Mouse (Mus musculus) heart, embryonic 10.5 days (tissue): ENCODE data around the gene Cab39. TPM values are rescaled to one million over a fixed set of nuclear protein-coding genes. Genes with fewer than 3 reads are reported as not detected.
A peak's percentile ranks its signal among the peaks of the same experiment; 100 is the strongest.

Source experiments
- DNase-seq: peaks from one replicate; pipeline ENCODE4 v3.0.0-alpha.2; 2017; ENCODE audit warnings: low spot score
- H3K27ac ChIP-seq: fragments of 300-500 bp; sonication (generic); 2 replicates; pipeline ENCODE4 v1.5.1; 2016; ENCODE audit warnings: mild to moderate bottlenecking
- H3K27me3 ChIP-seq: fragments of 300-500 bp; sonication (generic); 2 replicates; pipeline ENCODE4 v1.6.1; 2016; ENCODE audit warnings: mild to moderate bottlenecking; ENCODE audit not compliant: poor library complexity, insufficient read depth, severe bottlenecking
- H3K36me3 ChIP-seq: fragments of 300-500 bp; sonication (generic); 2 replicates; pipeline ENCODE4 v1.6.1; 2016; ENCODE audit warnings: mild to moderate bottlenecking, moderate library complexity
- H3K4me1 ChIP-seq: fragments of 300-500 bp; sonication (generic); 2 replicates; pipeline ENCODE4 v1.6.1; 2016; ENCODE audit warnings: mild to moderate bottlenecking
- H3K4me3 ChIP-seq: fragments of 300-500 bp; sonication (generic); 2 replicates; pipeline ENCODE4 v1.5.1; 2016; ENCODE audit warnings: mild to moderate bottlenecking, moderate library complexity
- H3K9me3 ChIP-seq: fragments of 300-500 bp; sonication (generic); 2 replicates; pipeline ENCODE4 v1.6.1; 2016; ENCODE audit warnings: mild to moderate bottlenecking, moderate library complexity
- WGBS: fragments of 180-500 bp; shearing (Covaris S2); methylation state at CpG from one replicate; pipeline ENCODE4 v1.1.7; 2016; 5-methylcytosine and 5-hydroxymethylcytosine counted together
- polyA plus RNA-seq: library from polyadenylated mRNA; unstranded; fragments of >200 nt; fragmentation: Nextera tagmentation; extraction: Ambion mirVana; gene quantifications from 2 replicates; pipeline ENCODE4 v1.2.1, GENCODE M21; 2016

Gene Cab39
- polyA plus RNA-seq, 1 experiment from 2014 or later = 31.6 TPM

- no peaks in the 10 kb centered on the region for H3K36me3 ChIP-seq
- no peaks in the 10 kb centered on the region for H3K27me3 ChIP-seq
- H3K27ac ChIP-seq = no peak overlapping the region
- WGBS = 71% methylated on average over 4 of the region's 4 CpGs
- no peak for DNase-seq
- no peaks in the 10 kb centered on the region for H3K9me3 ChIP-seq
- H3K4me1 ChIP-seq = no peaks in the 10 kb centered on the region
- H3K4me3 ChIP-seq = no peak overlapping the region
These were observed 28.9 kb upstream of the Cab39 start for GRCm38 (mm10) chr1:85764291-85764690.

GRCm38 (mm10) chr1:85766120-85766519 is 27.1 kb upstream of the Cab39 start:
- Histone ChIP-seq H3K9me3 (no peaks in the 10 kb centered on the region), H3K4me3 (no peak overlapping the region), H3K36me3 (no peaks in the 10 kb centered on the region), H3K27ac (no peak overlapping the region), H3K27me3 (no peaks in the 10 kb centered on the region), H3K4me1 (no peaks in the 10 kb centered on the region)
- no peak for DNase-seq
- WGBS = 81% methylated on average over 3 of the region's 3 CpGs

- Histone ChIP-seq H3K36me3 (no peaks in the 10 kb centered on the region), H3K27ac (no peak overlapping the region), H3K9me3 (no peaks in the 10 kb centered on the region), H3K4me3 (no peak overlapping the region), H3K27me3 (no peaks in the 10 kb centered on the region), H3K4me1 (no peaks in the 10 kb centered on the region)
- DNase-seq = no peak
- 25% methylated on average over 1 of the region's 1 CpGs for WGBS
These were observed 25.5 kb upstream of the Cab39 start for GRCm38 (mm10) chr1:85767754-85768153.

GRCm38 (mm10) chr1:85771976-85772375 is 21.3 kb upstream of the Cab39 start:
- DNase-seq = no peak
- Histone ChIP-seq H3K27ac (no peak overlapping the region), H3K4me1 (no peaks in the 10 kb centered on the region), H3K9me3 (no peaks in the 10 kb centered on the region), H3K27me3 (no peaks in the 10 kb centered on the region), H3K4me3 (no peak overlapping the region), H3K36me3 (no peaks in the 10 kb centered on the region)
- 63% methylated on average over 3 of the region's 3 CpGs for WGBS

- DNase-seq = no peak
- H3K4me3 ChIP-seq = no peak overlapping the region
- H3K27me3 ChIP-seq = no peaks in the 10 kb centered on the region
- H3K36me3 ChIP-seq = no peaks in the 10 kb centered on the region
- 80% methylated on average over 7 of the region's 7 CpGs for WGBS
- no peaks in the 10 kb centered on the region for H3K4me1 ChIP-seq
- H3K27ac ChIP-seq = no peak overlapping the region
- no peaks in the 10 kb centered on the region for H3K9me3 ChIP-seq
These were observed 18.1 kb upstream of the Cab39 start for GRCm38 (mm10) chr1:85775136-85775535.

- no peaks in the 10 kb centered on the region for H3K9me3 ChIP-seq
- no peaks in the 10 kb centered on the region for H3K36me3 ChIP-seq
- H3K4me1 ChIP-seq = no peaks in the 10 kb centered on the region
- WGBS = 39% methylated on average over 10 of the region's 10 CpGs
- H3K27ac ChIP-seq = no peak overlapping the region
- no peak overlapping the region for H3K4me3 ChIP-seq
- DNase-seq = no peak
- H3K27me3 ChIP-seq = no peaks in the 10 kb centered on the region
These were observed 17.1 kb upstream of the Cab39 start for GRCm38 (mm10) chr1:85776154-85776553.

- Histone ChIP-seq H3K27me3 (no peaks in the 10 kb centered on the region), H3K4me1 (no peaks in the 10 kb centered on the region), H3K4me3 (no peak within 1 kb of the TSS), H3K36me3 (no peaks in the 10 kb centered on the region), H3K27ac (no peak within 1 kb of the TSS), H3K9me3 (no peaks in the 10 kb centered on the region)
- WGBS = 84% methylated on average over 4 of the region's 4 CpGs
- no peak for DNase-seq
These were observed 14.8 kb upstream of the Cab39 start, which contains the start of gene A630001G21Rik for GRCm38 (mm10) chr1:85778436-85778835. Gene A630001G21Rik, minus strand, starts transcription at chr1:85778643.

- Histone ChIP-seq H3K27me3 (no peaks in the 10 kb centered on the region), H3K27ac (no peak overlapping the region), H3K4me3 (no peak overlapping the region), H3K4me1 (no peaks in the 10 kb centered on the region), H3K36me3 (no peaks in the 10 kb centered on the region), H3K9me3 (no peaks in the 10 kb centered on the region)
- WGBS = 64% methylated on average over 3 of the region's 3 CpGs
- DNase-seq = no peak
These were observed 14.2 kb upstream of the Cab39 start for GRCm38 (mm10) chr1:85779012-85779411.

GRCm38 (mm10) chr1:85779428-85780180 is 13.6 kb upstream of the Cab39 start:
- DNase-seq = no peak
- Histone ChIP-seq H3K4me1 (no peaks in the 10 kb centered on the region), H3K4me3 (no peak overlapping the region), H3K27me3 (no peaks in the 10 kb centered on the region), H3K36me3 (no peaks in the 10 kb centered on the region), H3K9me3 (no peaks in the 10 kb centered on the region), H3K27ac (no peak overlapping the region)
- WGBS = 71% methylated on average over 4 of the region's 4 CpGs

GRCm38 (mm10) chr1:85790565-85790964 is 2.7 kb upstream of the Cab39 start:
- Histone ChIP-seq H3K36me3 (no peaks in the 10 kb centered on the region), H3K27me3 (no peaks in the 10 kb centered on the region), H3K4me3 (no peak overlapping the region), H3K4me1 (peaks cover 5% of the 10 kb centered on the region; the same call in 1 of the 2 replicates), H3K27ac (no peak overlapping the region), H3K9me3 (no peaks in the 10 kb centered on the region)
- DNase-seq = no peak
- WGBS = 61% methylated on average over 3 of the region's 3 CpGs

- H3K9me3 ChIP-seq = no peaks in the 10 kb centered on the region
- H3K36me3 ChIP-seq = peaks cover 2% of the 10 kb centered on the region; the same call in 1 of the 2 replicates
- no peak for DNase-seq
- H3K4me3 ChIP-seq = no peak overlapping the region
- WGBS = 76% methylated on average over 3 of the region's 3 CpGs
- H3K27me3 ChIP-seq = no peaks in the 10 kb centered on the region
- peaks cover 9% of the 10 kb centered on the region; the same call in 1 of the 2 replicates for H3K4me1 ChIP-seq
- H3K27ac ChIP-seq = no peak overlapping the region
These were observed 1.8 kb upstream of the Cab39 start for GRCm38 (mm10) chr1:85791476-85791875.

GRCm38 (mm10) chr1:85794106-85794771 is 998 bp downstream of the Cab39 start:
- peak; percentile 86 for DNase-seq
- H3K36me3 ChIP-seq = peaks cover 7% of the 10 kb centered on the region; the same call in 1 of the 2 replicates
- H3K27me3 ChIP-seq = no peaks in the 10 kb centered on the region
- peak overlapping the region; percentile 97 for H3K27ac ChIP-seq
- H3K4me1 ChIP-seq = peaks cover 9% of the 10 kb centered on the region; the same call in 1 of the 2 replicates
- no peaks in the 10 kb centered on the region for H3K9me3 ChIP-seq
- under 1% methylated on average over 38 of the region's 38 CpGs for WGBS
- H3K4me3 ChIP-seq = peak overlapping the region; percentile 88

- no peaks in the 10 kb centered on the region for H3K27me3 ChIP-seq
- H3K36me3 ChIP-seq = peaks cover 7% of the 10 kb centered on the region; the same call in 1 of the 2 replicates
- DNase-seq = no peak
- peak overlapping the region; percentile 88; the same call in 1 of the 2 replicates for H3K4me3 ChIP-seq
- peaks cover 9% of the 10 kb centered on the region; the same call in 1 of the 2 replicates for H3K4me1 ChIP-seq
- WGBS = 54% methylated on average over 3 of the region's 3 CpGs
- no peaks in the 10 kb centered on the region for H3K9me3 ChIP-seq
- no peak overlapping the region for H3K27ac ChIP-seq
These were observed 2.0 kb downstream of the Cab39 start for GRCm38 (mm10) chr1:85795196-85795595.
